Mouse (Mus musculus) heart, postnatal 4 days (tissue): ENCODE data around the gene Gm17581. TPM values are rescaled to one million over a fixed set of nuclear protein-coding genes. Genes with fewer than 3 reads are reported as not detected.
"Not testable (repeated sequence)": the region's sequence is repeated elsewhere in the genome, so short reads cannot be mapped to it uniquely, and the experiment has no call there.

Source experiments
- DNase-seq: peaks from one replicate; pipeline ENCODE4 v3.0.0; 2021
- total RNA-seq, 2 experiments: library from RNA; stranded (reverse); gene quantifications; 2 replicates each; pipeline ENCODE4 v1.2.3; 2021

The Gm17581 gene
- total RNA-seq, 2 experiments from 2014 or later = not detected

DNA sequence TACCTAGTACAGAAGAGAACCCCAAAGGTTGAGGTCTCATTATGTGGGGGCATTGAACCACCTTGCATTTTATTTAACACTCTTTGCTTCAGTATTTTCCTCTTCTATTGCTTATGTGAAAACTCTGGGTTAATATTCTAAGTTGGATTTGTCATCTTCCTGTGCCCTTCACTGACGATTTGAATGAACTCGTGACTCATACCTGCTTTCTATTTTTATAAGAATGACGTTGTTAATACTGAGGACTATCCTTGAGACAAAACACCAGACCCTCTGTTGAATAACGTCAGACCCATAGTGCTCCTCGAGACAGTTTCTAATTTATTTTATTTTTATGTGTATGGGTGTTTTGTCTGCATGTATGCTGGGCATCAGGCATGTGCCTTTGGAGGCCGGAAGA, 1.3 kb upstream of the Gm17581 start:
- DNase-seq = no peak

GRCm38 (mm10) chr2:155735080-155735479, 586 bp downstream of the Gm17581 start:
- no peak for DNase-seq

DNA sequence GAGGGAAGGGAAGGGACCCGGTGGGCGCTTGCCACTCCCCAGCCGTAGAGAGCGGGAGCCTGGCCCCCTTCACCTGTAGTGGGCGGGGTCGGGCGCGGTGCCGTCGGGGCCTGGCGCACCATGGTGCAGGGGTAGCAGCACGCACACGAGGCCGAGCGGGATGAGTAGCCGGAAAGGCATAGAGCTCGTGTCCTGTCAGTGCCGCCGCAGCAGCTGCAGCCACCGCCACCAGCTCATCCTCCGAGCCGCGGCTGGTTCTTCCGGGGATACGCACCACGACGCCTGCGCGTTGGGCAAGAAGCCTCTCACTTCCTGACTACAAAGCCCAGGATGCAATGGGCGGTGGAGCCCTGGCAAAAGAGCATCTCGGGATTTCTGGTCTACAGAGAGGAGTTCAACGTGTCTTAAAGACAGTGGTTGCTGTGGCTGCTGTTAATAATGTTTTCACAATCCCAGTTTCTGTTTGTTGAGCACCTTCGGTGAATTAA, 6.5 kb downstream of the Gm17581 start, which contains the start of gene Edem2:
Gene Edem2, minus strand, starts transcription at position 318 of the 488 bp plus-strand sequence.
- DNase-seq = peak; percentile 91

DNA sequence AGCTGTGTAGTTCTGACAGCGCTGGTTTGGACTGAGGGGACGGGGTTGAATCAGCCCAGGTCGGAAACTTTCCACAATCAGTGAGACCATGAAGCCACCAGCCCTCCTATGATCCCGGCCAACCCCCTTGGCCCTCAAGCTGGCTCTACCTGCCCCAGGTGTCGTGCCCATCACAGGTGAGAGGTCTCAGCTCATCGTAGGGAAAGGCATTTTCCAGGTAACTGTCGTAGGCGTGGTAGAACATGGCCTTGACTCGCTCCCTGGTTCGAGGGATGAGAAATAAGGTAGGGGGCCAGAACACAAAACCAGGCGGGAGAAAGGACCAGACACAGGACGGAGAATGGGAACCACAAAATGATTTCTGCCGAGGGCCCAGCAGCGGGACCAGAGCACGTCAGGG, 6.9 kb downstream of the Gm17581 start:
- no peak for DNase-seq

DNA sequence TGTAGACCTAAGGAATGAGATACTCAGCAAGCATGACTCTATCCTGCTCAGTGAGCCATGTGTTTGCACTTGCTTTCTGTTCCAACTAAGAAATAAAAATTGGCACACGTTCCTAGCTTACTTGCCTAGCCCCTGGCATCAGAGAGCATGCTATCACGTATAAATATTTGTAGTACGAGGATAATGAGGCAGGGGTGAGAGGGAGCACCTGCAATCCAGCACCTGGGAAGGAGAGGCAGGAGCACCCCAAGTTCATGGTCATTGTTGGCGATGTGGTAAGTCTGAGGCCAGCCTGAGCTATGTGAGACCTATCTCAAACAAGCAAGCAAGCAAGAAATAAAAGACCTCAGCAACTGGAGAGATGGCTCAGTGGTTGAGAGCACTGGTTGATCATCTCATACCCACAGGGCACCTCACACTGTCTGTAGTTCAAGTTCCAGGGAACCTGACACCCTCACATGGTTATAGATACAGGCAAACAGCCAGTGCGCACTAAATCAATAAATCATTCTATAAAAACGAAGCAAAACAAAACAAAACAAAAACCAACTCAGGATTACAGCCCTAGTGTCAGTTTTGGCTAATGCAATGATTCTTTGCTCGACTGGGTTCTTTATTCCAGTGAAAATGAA, 7.8 kb downstream of the Gm17581 start:
- DNase-seq = no peak

- no peak for DNase-seq
Observed at GRCm38 (mm10) chr2:155726302-155726701, 9.4 kb downstream of the Gm17581 start.

DNA sequence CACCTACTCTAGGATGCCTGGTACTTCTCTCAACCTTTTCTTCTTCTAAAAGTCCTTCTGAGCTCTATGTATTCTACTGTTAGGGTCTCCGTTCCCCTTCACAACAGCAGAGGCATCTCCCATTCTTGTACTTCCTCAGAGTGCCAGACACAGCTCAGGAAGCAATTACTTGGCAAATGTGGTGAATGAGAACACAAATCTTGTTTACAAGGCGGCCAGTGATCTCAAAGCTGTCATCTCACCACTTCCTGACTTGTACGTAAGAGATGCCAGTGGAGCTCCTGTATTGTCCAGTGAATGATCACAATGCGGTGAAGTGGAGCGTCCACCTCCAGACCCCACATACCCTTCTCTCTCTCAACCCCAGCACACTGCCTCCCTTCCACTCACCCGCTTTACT, 11.1 kb downstream of the Gm17581 start:
- no peak for DNase-seq

DNA sequence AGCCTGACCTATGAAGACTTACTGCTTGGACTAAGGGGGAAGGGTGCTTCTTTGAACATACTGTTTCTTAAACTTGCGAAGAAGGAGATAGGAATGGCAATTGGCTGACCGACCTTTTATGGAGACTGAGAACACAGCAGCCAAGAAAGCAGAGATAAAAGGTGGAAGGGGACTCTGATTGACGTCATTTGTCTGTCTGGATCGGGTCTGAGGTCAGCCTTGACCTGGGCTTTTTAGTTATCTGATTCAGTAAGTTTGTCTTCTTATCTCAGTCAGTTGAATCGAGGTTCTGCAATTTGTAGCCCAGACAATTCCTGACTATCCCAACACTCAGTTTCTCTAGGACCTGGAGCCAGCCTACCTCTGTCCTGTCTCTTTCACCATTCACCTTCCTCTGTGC, 11.6 kb downstream of the Gm17581 start:
- no peak for DNase-seq

GRCm38 (mm10) chr2:155720585-155720984, 15.1 kb downstream of the Gm17581 start:
- DNase-seq = no peak

DNA sequence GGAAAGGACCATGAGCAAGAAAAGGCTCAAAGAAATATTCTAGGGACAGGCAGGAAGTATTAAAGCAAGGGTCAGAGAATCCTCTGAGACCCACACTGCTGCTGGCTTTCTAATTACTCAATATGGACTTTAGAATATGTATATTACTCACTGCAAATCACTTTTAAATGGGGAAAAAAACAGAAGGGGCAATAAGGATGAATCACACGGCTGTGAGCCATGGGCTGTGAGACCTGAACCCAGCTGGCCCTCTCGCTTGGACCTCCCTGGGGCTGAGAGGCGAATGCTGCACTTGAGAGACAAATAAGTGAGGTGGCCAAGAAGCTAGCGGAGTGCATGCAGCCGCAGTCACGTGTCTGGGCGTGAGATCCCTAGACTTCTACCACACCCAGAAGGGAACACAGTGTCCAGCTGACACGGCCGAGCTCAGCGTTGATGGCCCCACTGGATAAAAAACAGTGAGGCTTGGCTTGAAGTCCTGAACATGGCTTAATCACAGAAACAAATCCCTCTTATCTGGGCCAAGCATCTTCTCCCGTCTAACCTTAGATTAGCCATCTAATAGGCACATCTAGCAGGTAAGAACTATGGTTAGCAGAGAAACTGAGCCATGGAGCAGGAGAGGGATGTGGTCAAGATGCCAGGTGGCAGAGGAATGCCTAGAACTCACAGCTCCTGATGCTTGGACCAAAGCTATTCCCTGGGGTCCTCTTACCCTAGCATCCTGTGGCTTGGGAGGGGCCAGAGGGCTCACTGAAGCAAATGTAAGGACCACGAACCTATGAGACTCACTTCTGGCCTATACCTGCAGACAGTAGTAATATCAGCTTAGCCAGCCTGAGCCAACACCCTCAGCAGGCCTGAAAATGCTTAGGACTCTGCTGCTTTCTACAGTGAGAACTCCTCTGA, 18.3 kb downstream of the Gm17581 start:
- no peak for DNase-seq

GRCm38 (mm10) chr2:155710557-155710956, 25.1 kb downstream of the Gm17581 start:
- DNase-seq = no peak

DNA sequence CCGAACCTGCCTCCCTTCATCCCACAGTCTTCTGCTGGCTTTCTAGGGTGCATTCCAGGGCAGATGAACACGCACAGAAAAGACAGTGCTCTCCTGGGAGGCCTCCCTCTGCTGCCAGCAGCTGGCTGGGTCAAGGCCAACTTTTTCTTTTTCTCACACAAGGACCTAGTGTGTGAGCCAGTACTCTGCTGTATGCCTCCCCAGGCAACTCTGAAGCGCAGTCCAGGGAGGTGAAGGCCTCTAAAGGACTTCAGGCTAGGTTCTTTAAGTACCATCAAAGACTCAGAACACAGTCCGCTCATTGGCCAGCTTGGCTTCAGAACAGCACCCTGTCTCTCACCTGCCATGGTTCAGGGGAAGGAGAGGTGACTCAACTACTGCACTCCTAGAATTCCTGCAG, 28.4 kb downstream of the Gm17581 start:
- DNase-seq = peak; percentile 52

- no peak for DNase-seq
Observed at GRCm38 (mm10) chr2:155703630-155704029, 32.0 kb downstream of the Gm17581 start.

DNA sequence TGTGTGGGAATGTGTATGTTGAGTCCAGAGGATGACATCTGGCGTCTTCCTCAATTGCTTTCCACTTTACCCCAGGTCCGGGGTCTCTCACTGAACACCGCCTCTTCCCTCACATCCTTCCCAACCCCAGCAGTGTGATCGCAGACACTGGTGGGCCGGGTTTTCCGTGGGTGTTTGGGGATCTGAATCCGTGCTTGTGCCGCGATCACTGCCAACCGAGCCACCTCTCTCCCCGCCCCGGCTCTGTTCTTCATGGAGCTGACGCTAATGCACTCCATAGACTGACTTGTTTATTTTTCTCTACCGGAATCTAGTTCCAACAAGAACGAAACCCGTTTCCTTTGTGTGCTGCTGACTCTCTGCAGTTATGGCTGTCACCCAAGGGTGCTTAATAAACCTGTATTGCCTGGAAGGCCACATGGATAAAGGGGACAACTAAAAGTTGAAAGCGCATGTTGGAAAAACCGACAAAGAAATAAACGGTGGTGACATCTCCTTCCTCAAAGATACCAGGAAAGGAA, 34.2 kb downstream of the Gm17581 start:
- DNase-seq = no peak

GRCm38 (mm10) chr2:155698443-155698842, 37.2 kb downstream of the Gm17581 start:
- not testable (repeated sequence) for DNase-seq

DNA sequence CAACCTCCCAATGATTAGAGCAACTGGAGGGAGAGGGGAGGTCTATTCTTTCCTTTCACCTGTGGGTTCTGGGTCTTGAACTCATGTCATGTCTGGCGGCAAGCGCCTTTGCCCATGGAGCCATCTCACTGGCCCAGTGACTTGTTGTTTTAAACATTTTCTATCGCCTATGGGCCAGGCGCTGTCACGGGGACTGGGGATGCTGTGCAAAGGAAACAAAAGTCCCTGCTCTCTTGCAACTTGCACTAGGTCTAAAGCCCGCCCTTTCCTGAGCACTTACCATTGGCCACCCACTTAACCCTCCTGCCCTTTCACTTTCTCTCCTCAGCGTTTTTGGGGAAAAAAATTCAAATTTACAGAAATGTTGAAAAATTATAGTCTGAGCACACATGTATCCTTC, 38.8 kb downstream of the Gm17581 start:
- no peak for DNase-seq

GRCm38 (mm10) chr2:155696091-155696558, 39.5 kb downstream of the Gm17581 start:
- DNase-seq = peak; percentile 94

DNA sequence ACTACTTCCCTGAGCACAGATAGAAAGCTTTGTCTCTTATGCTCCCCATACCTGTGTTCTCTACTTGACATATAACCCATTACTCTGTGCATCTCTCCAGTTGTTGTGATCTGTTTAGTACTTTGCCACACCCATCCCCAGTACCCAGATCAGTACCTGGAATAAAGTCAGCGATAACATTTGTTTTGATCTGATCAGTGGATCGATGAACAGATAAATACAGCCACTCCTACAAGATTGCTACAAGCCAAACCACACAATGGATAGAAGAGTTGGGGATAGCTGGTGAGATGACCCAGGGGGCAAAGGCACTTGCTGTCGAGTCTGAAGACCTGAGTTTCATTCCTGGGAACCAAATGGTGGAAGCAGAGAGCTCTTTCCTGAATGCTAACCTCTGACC, 40.4 kb downstream of the Gm17581 start:
- DNase-seq = no peak

GRCm38 (mm10) chr2:155694564-155694963, 41.1 kb downstream of the Gm17581 start:
- no peak for DNase-seq

- no peak for DNase-seq
Observed at GRCm38 (mm10) chr2:155693136-155693535, 42.5 kb downstream of the Gm17581 start.

GRCm38 (mm10) chr2:155691723-155692493, 43.8 kb downstream of the Gm17581 start, which contains the start of gene Trpc4ap:
Gene Trpc4ap, minus strand, starts transcription at chr2:155692384.
- DNase-seq = peak; percentile 99

GRCm38 (mm10) chr2:155691336-155691722, 44.3 kb downstream of the Gm17581 start:
- DNase-seq = no peak
